Mouse (Mus musculus) heart, embryonic 14.5 days (tissue): ENCODE measurements around the gene Plek2. TPM values are rescaled to one million over a fixed set of nuclear protein-coding genes. Genes with fewer than 3 reads are reported as not detected.
"Not testable (repeated sequence)": the region's sequence is repeated elsewhere in the genome, so short reads cannot be mapped to it uniquely, and the experiment has no call there.

Experiments used
- ATAC-seq: fragments of 200-750 bp; cut with Nextera tagmentation; 2 replicates; pipeline ENCODE4 v1.8.0; 2017; ENCODE audit warnings: low read depth, moderate TSS enrichment; ENCODE audit not compliant: insufficient number of reproducible peaks, insufficient read depth, low FRiP score
- H3K27ac ChIP-seq, 2 experiments: fragments of 200-500 bp in 1 of 2; fragments of 300-500 bp in 1 of 2; sonication (generic) in 1 of 2; replicated peaks in 1 of 2; 2 replicates each; pipeline ENCODE4 v1.5.1; 2012 to 2014; ENCODE audit warnings: low read depth in 2 of 2, low read length in 2 of 2, control low read depth in 1 of 2, mild to moderate bottlenecking in 1 of 2, mixed read lengths in 1 of 2; ENCODE audit not compliant: control insufficient read depth in 1 of 2, insufficient read depth in 1 of 2
- H3K27me3 ChIP-seq: fragments of 300-500 bp; sonication (generic); 2 replicates; pipeline ENCODE4 v1.6.1; 2014; ENCODE audit warnings: mild to moderate bottlenecking, low read length, control low read depth; ENCODE audit not compliant: control insufficient read depth, insufficient read depth
- H3K36me3 ChIP-seq: fragments of 300-500 bp; sonication (generic); 2 replicates; pipeline ENCODE4 v1.6.1; 2014; ENCODE audit warnings: mild to moderate bottlenecking, control low read depth, low read length, mixed read lengths; ENCODE audit not compliant: control insufficient read depth, insufficient read depth
- H3K4me1 ChIP-seq, 2 experiments: fragments of 200-500 bp in 1 of 2; fragments of 300-500 bp in 1 of 2; sonication (generic) in 1 of 2; 2 replicates each; pipeline ENCODE4 v1.6.1; 2012 to 2014; ENCODE audit warnings: low read length in 2 of 2, control low read depth in 1 of 2, mixed read lengths in 1 of 2; ENCODE audit not compliant: control insufficient read depth in 2 of 2, insufficient read depth in 2 of 2
- H3K4me2 ChIP-seq: fragments of 300-500 bp; sonication (generic); 2 replicates; pipeline ENCODE4 v1.6.1; 2014; ENCODE audit warnings: mild to moderate bottlenecking, low read length
- H3K4me3 ChIP-seq, 2 experiments: fragments of 200-500 bp in 1 of 2; fragments of 300-500 bp in 1 of 2; sonication (generic) in 1 of 2; 2 replicates each; pipeline ENCODE4 v1.5.1; 2012 to 2014; ENCODE audit warnings: low read length in 2 of 2, mild to moderate bottlenecking in 2 of 2, control low read depth in 1 of 2, low read depth in 1 of 2, moderate library complexity in 1 of 2; ENCODE audit not compliant: control insufficient read depth in 1 of 2, insufficient read depth in 1 of 2
- H3K9ac ChIP-seq: fragments of 300-500 bp; sonication (generic); 2 replicates; pipeline ENCODE4 v1.6.1; 2014; ENCODE audit warnings: mild to moderate bottlenecking, low read length
- H3K9me3 ChIP-seq: fragments of 300-500 bp; sonication (generic); 2 replicates; pipeline ENCODE4 v1.6.1; 2016; ENCODE audit warnings: low read length, control low read depth; ENCODE audit not compliant: control insufficient read depth
- WGBS: fragments of 180-500 bp; shearing (Covaris S2); extraction: QIAGEN DNeasy Blood & Tissue Kit; methylation state at CpG from one replicate; pipeline ENCODE4 v1.1.7; 2014; 5-methylcytosine and 5-hydroxymethylcytosine counted together
- polyA plus RNA-seq: library from polyadenylated mRNA; unstranded; fragments of >200 nt; fragmentation: Nextera tagmentation; extraction: Ambion mirVana; gene quantifications from 2 replicates; pipeline ENCODE4 v1.2.1, GENCODE M21; 2014

Plek2 gene
- polyA plus RNA-seq, 1 experiment from 2014 or later = 2.1 TPM

- Histone ChIP-seq H3K27me3 (no peaks in the 10 kb centered on the region), H3K9ac (no peak overlapping the region), H3K9me3 (no peaks in the 10 kb centered on the region), H3K4me3 (no peak overlapping the region), H3K27ac (no peak overlapping the region), H3K4me1 (peaks cover 5 to 8% of the 10 kb centered on the region in 2 experiments), H3K4me2 (no peak overlapping the region), H3K36me3 (no peaks in the 10 kb centered on the region)
- 63% methylated on average over 7 of the region's 7 CpGs for WGBS
- no peak for ATAC-seq
These were observed 32.8 kb upstream of the Plek2 start for GRCm38 (mm10) chr12:78939393-78940037.

GRCm38 (mm10) chr12:78936494-78936893, 29.7 kb upstream of the Plek2 start:
- H3K9ac ChIP-seq = no peak overlapping the region
- no peaks in the 10 kb centered on the region for H3K36me3 ChIP-seq
- no peaks in the 10 kb centered on the region; the same call in 1 of the 2 replicates for H3K27me3 ChIP-seq
- no peak overlapping the region for H3K4me3 ChIP-seq
- H3K4me1 ChIP-seq = peaks cover 5 to 8% of the 10 kb centered on the region in 2 experiments
- no peak overlapping the region for H3K27ac ChIP-seq
- no peak for ATAC-seq
- no peaks in the 10 kb centered on the region for H3K9me3 ChIP-seq
- no peak overlapping the region for H3K4me2 ChIP-seq
- WGBS = 61% methylated on average over 4 of the region's 4 CpGs

GRCm38 (mm10) chr12:78929900-78930299, 23.1 kb upstream of the Plek2 start:
- Histone ChIP-seq H3K4me1 (0 out of 4 replicates have a peak, but pooled peaks cover 0 to 2% of the 10 kb centered on the region in 2 experiments), H3K27ac (no peak overlapping the region), H3K4me2 (no peak overlapping the region), H3K4me3 (no peak overlapping the region), H3K27me3 (no peaks in the 10 kb centered on the region; the same call in 1 of the 2 replicates), H3K9ac (no peak overlapping the region), H3K9me3 (no peaks in the 10 kb centered on the region), H3K36me3 (no peaks in the 10 kb centered on the region)
- 76% methylated on average over 1 of the region's 1 CpGs for WGBS
- ATAC-seq = no peak

GRCm38 (mm10) chr12:78927287-78927686, 20.5 kb upstream of the Plek2 start:
- no peak overlapping the region for H3K4me3 ChIP-seq

GRCm38 (mm10) chr12:78923539-78924189, 16.9 kb upstream of the Plek2 start:
- H3K9me3 ChIP-seq = no peaks in the 10 kb centered on the region
- 85% methylated on average over 7 of the region's 7 CpGs for WGBS
- no peaks in the 10 kb centered on the region for H3K27me3 ChIP-seq
- H3K9ac ChIP-seq = no peak overlapping the region
- H3K4me1 ChIP-seq = no peaks in the 10 kb centered on the region; a peak in 1 of 4 replicates
- ATAC-seq = no peak
- no peak overlapping the region for H3K4me2 ChIP-seq
- no peaks in the 10 kb centered on the region for H3K36me3 ChIP-seq
- no peak overlapping the region for H3K4me3 ChIP-seq
- no peak overlapping the region for H3K27ac ChIP-seq

More at GRCm38 (mm10) chr12:78927287-78927686, 20.5 kb upstream of the Plek2 start:
- WGBS = 73% methylated on average over 5 of the region's 5 CpGs
- Histone ChIP-seq H3K9me3 (no peaks in the 10 kb centered on the region), H3K4me2 (no peak overlapping the region), H3K9ac (no peak overlapping the region), H3K27ac (no peak overlapping the region), H3K4me1 (0 out of 4 replicates have a peak, but pooled peaks cover 0 to 2% of the 10 kb centered on the region in 2 experiments), H3K27me3 (no peaks in the 10 kb centered on the region; the same call in 1 of the 2 replicates), H3K36me3 (no peaks in the 10 kb centered on the region)
- no peak for ATAC-seq

GRCm38 (mm10) chr12:78922977-78923376, 16.2 kb upstream of the Plek2 start:
- not testable (repeated sequence) for ATAC-seq, H3K9ac ChIP-seq, H3K27me3 ChIP-seq, H3K9me3 ChIP-seq, H3K4me2 ChIP-seq, H3K27ac ChIP-seq, H3K4me1 ChIP-seq, H3K36me3 ChIP-seq, H3K4me3 ChIP-seq

GRCm38 (mm10) chr12:78922058-78922457, 15.3 kb upstream of the Plek2 start:
- ATAC-seq = no peak
- 65% methylated on average over 3 of the region's 3 CpGs for WGBS
- H3K27me3 ChIP-seq = no peaks in the 10 kb centered on the region
- no peaks in the 10 kb centered on the region for H3K36me3 ChIP-seq
- no peaks in the 10 kb centered on the region for H3K9me3 ChIP-seq
- H3K4me2 ChIP-seq = no peak overlapping the region
- H3K27ac ChIP-seq = no peak overlapping the region
- no peak overlapping the region for H3K9ac ChIP-seq
- peaks cover 0 to 2% of the 10 kb centered on the region in 2 experiments; a peak in 3 of 4 replicates for H3K4me1 ChIP-seq
- H3K4me3 ChIP-seq = no peak overlapping the region
